Mouse (Mus musculus) stomach, embryonic 15.5 days (tissue): ENCODE data around the gene Gna14. TPM values are rescaled to one million over a fixed set of nuclear protein-coding genes. Genes with fewer than 3 reads are reported as not detected.

Experiments used
- ATAC-seq: fragments of 200-750 bp; cut with Nextera tagmentation; 2 replicates; pipeline ENCODE4 v1.8.0; 2017; ENCODE audit warnings: low read depth, moderate number of reproducible peaks, moderate TSS enrichment; ENCODE audit not compliant: insufficient read depth, low FRiP score
- H3K27ac ChIP-seq: fragments of 300-500 bp; sonication (generic); 2 replicates; pipeline ENCODE4 v1.5.1; 2015; ENCODE audit warnings: mild to moderate bottlenecking, inconsistent platforms
- H3K27me3 ChIP-seq: fragments of 300-500 bp; sonication (generic); replicated peaks from 2 replicates; pipeline ENCODE4 v1.6.1; 2015; ENCODE audit warnings: inconsistent platforms
- H3K36me3 ChIP-seq: fragments of 300-500 bp; sonication (generic); 2 replicates; pipeline ENCODE4 v1.6.1; 2015; ENCODE audit warnings: inconsistent platforms
- H3K4me1 ChIP-seq: fragments of 300-500 bp; sonication (generic); 2 replicates; pipeline ENCODE4 v1.6.1; 2015; ENCODE audit warnings: inconsistent platforms
- H3K4me2 ChIP-seq: fragments of 300-500 bp; sonication (generic); 2 replicates; pipeline ENCODE4 v1.6.1; 2015; ENCODE audit warnings: mild to moderate bottlenecking, inconsistent platforms
- H3K4me3 ChIP-seq: fragments of 300-500 bp; sonication (generic); replicated peaks from 2 replicates; pipeline ENCODE4 v1.5.1; 2015; ENCODE audit warnings: inconsistent platforms
- H3K9ac ChIP-seq: fragments of 300-500 bp; sonication (generic); 2 replicates; pipeline ENCODE4 v1.6.1; 2015; ENCODE audit warnings: inconsistent platforms
- H3K9me3 ChIP-seq: fragments of 300-500 bp; sonication (generic); 2 replicates; pipeline ENCODE4 v1.6.1; 2016; ENCODE audit warnings: inconsistent platforms
- WGBS: fragments of 180-500 bp; shearing (Covaris S2); methylation state at CpG from one replicate; pipeline ENCODE4 v1.1.7; 2015; 5-methylcytosine and 5-hydroxymethylcytosine counted together
- polyA plus RNA-seq: library from polyadenylated mRNA; unstranded; fragments of >200 nt; fragmentation: Nextera tagmentation; extraction: Ambion mirVana; gene quantifications from 2 replicates; pipeline ENCODE4 v1.2.1, GENCODE M21; 2015

Gna14 gene
- polyA plus RNA-seq, 1 experiment from 2014 or later: 14.3 TPM

DNA sequence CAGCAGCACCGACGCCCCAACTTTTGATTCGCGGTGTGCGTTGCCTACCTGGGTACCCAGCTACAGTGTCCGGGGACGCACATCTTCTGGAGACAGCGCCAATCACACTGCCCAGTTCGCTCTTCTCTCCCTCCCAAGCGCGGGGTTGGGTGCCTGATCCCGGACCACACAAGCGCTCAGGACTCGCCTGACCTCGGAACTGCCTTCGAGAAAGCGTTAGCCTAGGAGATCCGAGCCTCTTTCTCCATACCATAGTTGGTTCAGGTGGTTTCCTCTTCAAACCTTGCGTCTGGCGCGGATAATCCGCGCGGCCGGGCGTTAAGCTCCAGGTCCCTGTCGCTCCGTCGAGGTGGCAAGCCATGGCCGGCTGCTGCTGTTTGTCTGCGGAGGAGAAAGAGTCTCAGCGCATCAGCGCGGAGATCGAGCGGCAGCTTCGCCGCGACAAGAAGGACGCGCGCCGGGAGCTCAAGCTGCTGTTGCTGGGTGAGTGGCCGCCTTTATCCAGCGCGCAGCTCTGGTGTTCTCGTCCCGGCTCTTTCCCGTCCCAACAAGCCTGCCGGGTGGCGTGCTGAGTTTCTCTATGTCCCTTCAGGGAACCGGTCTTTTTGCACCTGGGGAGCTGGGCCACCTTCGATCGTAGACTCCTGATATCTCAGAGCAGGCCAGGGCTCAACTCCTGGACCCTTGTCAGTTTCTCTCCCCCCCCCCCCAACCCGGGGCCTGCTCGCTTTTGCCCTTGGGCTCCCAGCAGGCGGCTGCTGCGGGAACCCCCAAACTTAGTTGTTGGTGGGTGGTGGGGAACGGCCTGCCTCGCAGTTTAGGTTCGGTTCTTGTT, 990 bp downstream of the Gna14 start:
- peak overlapping the region; percentile 24; the same call in 1 of the 2 replicates for H3K9ac ChIP-seq
- peaks cover 26% of the 10 kb centered on the region for H3K4me1 ChIP-seq
- H3K27me3 ChIP-seq: no peaks in the 10 kb centered on the region
- no peak for ATAC-seq
- peak overlapping the region; percentile 91 for H3K4me2 ChIP-seq
- no peaks in the 10 kb centered on the region for H3K36me3 ChIP-seq
- H3K27ac ChIP-seq: peak overlapping the region; percentile 36; the same call in 1 of the 2 replicates
- WGBS: 5% methylated on average over 61 of the region's 61 CpGs
- no peaks in the 10 kb centered on the region for H3K9me3 ChIP-seq
- peak overlapping the region; percentile 52 for H3K4me3 ChIP-seq

DNA sequence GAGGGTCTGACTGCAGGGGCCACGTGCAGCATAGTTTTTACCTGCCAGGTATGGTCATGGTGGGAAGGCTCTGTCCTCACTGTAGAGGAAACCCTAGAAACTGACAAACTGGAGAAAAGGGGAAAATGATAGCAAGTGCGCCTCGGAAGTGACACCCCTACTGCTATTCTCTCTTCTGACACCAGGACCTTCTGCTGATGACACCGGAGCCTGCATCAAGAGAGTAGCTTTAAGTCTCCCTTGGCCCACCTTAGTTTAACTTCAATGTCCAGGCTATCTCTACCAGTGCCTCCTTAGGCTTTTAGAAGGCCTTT, 1.6 kb downstream of the Gna14 start:
- peak overlapping the region; percentile 52 for H3K4me3 ChIP-seq
- H3K9ac ChIP-seq: no peak overlapping the region; the same call in 1 of the 2 replicates
- 56% methylated on average over 4 of the region's 4 CpGs for WGBS
- H3K4me1 ChIP-seq: peaks cover 26% of the 10 kb centered on the region
- H3K9me3 ChIP-seq: no peaks in the 10 kb centered on the region
- H3K36me3 ChIP-seq: no peaks in the 10 kb centered on the region
- no peaks in the 10 kb centered on the region for H3K27me3 ChIP-seq
- peak overlapping the region; percentile 91 for H3K4me2 ChIP-seq
- peak overlapping the region; percentile 36; the same call in 1 of the 2 replicates for H3K27ac ChIP-seq
- ATAC-seq: no peak

DNA sequence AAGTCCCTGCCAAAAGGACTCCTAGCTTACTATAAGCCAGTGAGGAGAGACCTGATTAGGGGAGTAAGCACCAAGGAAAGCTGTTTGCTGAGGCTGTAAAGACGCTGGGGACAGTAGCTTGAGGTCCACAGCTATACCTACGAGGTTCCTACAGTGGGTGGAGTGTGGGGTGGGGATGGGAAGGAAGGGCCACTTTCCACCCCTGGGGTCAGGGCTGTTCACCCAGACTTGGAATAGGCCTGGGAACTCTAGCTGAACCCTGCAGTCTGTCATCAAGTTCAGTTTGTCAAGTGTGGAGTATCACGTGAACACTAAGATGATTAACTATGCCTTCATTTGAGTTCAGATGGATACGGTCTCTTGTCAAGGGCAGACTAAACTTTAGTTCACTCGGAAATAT, 2.3 kb downstream of the Gna14 start:
- Histone ChIP-seq H3K9ac (no peak overlapping the region), H3K27ac (peak overlapping the region; percentile 36), H3K4me1 (peaks cover 26% of the 10 kb centered on the region), H3K4me3 (peak overlapping the region; percentile 52), H3K4me2 (peak overlapping the region; percentile 91), H3K27me3 (no peaks in the 10 kb centered on the region), H3K9me3 (no peaks in the 10 kb centered on the region), H3K36me3 (no peaks in the 10 kb centered on the region)
- ATAC-seq: no peak
- WGBS: 39% methylated on average over 5 of the region's 5 CpGs

DNA sequence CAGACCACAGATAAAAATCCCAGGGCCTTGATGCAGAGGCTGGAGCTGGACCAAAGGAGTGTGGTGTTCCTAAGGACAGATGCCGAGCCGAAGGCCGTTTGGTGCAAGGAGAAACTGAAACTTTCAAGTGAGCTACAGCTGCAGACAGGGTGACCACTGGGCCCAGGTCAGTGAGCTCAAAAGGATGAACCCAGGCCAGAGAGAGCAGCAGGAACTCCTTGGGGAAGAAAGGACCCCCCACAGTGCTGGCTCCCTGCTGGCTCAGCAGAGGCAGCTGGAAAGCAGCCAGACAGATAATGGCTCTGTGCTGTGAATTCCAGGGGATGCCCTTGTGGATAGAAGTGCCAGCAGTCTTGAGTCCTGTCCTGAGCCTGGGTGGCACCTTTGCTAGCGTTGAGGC, 3.7 kb downstream of the Gna14 start:
- Histone ChIP-seq H3K4me1 (peaks cover 26% of the 10 kb centered on the region), H3K27ac (peak overlapping the region; percentile 33; the same call in 1 of the 2 replicates), H3K27me3 (no peaks in the 10 kb centered on the region), H3K9me3 (no peaks in the 10 kb centered on the region), H3K36me3 (no peaks in the 10 kb centered on the region), H3K9ac (no peak overlapping the region), H3K4me3 (no peak overlapping the region), H3K4me2 (peak overlapping the region; percentile 27)
- ATAC-seq: no peak
- 48% methylated on average over 4 of the region's 4 CpGs for WGBS

DNA sequence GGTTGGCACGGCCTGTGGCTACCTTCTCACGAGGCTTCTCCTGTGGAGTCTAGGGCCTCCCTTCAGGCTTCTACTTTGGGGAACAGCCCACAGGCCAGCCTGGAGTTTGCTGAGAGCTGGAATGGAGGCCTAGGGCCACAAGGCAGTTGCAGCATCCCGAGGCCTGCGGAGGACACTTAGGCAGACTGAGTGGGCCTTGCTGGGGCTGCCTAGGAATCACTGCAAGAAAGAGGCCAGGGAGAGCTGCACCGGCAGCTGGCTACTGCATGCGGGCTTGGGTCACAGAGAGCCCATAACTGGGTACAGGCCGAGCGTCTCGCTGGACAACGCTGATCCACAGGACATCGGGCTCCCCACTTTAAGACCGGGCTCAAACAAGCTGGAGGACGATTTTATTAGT, 4.3 kb downstream of the Gna14 start:
- Histone ChIP-seq H3K4me3 (no peak overlapping the region), H3K27me3 (no peaks in the 10 kb centered on the region), H3K36me3 (no peaks in the 10 kb centered on the region), H3K4me2 (peak overlapping the region; percentile 14; the same call in 1 of the 2 replicates), H3K27ac (peak overlapping the region; percentile 57), H3K4me1 (peaks cover 26% of the 10 kb centered on the region), H3K9ac (no peak overlapping the region), H3K9me3 (no peaks in the 10 kb centered on the region)
- WGBS: 65% methylated on average over 13 of the region's 13 CpGs
- no peak for ATAC-seq

DNA sequence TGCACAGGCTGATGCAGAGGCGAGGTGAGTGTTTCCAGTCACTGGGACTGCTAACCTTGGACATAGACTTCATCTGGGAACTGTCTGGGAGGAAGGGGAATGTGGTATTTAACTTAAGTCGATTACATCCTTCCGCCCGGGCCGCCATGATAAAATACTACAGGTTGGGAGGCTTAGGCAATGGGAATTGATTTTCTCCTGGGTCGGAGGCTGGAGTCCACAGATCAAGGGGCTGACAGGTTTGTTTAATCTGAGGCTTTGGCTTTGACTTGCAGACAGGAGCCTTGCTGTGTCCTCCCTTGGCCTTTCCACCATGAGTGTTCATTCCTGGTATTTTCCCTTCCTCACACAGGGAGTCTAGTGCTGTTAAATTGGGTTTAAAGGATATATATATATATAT, 5.8 kb downstream of the Gna14 start:
- Histone ChIP-seq H3K9me3 (no peaks in the 10 kb centered on the region), H3K4me2 (no peak overlapping the region), H3K4me1 (peaks cover 13% of the 10 kb centered on the region; the same call in 1 of the 2 replicates), H3K27me3 (no peaks in the 10 kb centered on the region), H3K9ac (no peak overlapping the region), H3K4me3 (no peak overlapping the region), H3K36me3 (no peaks in the 10 kb centered on the region), H3K27ac (no peak overlapping the region)
- WGBS: 66% methylated on average over 6 of the region's 6 CpGs
- no peak for ATAC-seq

DNA sequence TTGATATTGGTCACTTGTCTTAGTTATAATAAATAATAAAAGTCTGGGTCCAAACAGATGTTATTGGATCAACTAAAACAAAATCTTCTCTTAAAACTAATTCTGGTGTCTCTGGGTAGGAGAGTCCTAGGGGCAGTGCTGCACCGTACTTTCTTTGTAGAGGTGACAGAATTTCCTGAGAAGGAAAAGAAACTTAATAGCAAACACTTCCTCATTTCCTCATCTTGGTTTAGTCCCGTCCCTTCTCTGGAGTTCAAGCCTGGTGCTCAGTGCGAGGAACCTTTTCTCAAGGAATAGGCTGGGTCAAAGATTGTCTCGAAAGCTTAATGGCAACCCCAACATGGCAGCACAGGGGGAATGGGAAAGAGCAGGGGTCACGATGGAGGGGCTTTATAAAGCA, 7.8 kb downstream of the Gna14 start:
- ATAC-seq: no peak
- WGBS: 79% methylated on average over 5 of the region's 5 CpGs

DNA sequence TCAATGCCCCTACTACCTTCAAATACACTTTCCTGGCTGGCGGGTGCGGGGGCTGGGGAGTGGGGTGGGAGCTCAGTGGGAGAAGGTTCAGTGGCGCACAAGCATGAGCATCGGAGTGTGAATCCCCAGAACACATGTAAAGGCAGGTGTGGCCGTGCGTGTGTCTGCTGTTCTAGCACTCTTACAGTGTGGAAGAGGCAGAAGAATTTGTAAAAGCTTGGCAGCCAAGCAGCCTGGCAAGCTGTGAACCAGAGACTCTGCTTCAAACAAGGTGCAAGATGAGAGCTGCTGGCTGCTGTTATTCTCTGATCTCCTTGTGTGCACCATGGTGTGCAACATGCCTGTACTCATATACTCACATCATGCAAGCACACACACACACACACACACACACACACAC, 11.1 kb downstream of the Gna14 start:
- Histone ChIP-seq H3K4me1 (0 out of 2 replicates have a peak, but pooled peaks cover 8% of the 10 kb centered on the region), H3K4me3 (no peak overlapping the region), H3K36me3 (no peaks in the 10 kb centered on the region), H3K27ac (no peak overlapping the region), H3K9me3 (no peaks in the 10 kb centered on the region), H3K27me3 (no peaks in the 10 kb centered on the region), H3K9ac (no peak overlapping the region), H3K4me2 (no peak overlapping the region)
- no peak for ATAC-seq
- WGBS: 87% methylated on average over 6 of the region's 6 CpGs

More for the DNA sequence above, 7.8 kb downstream of the Gna14 start:
- Histone ChIP-seq H3K27me3 (no peaks in the 10 kb centered on the region), H3K36me3 (no peaks in the 10 kb centered on the region), H3K4me1 (peaks cover 18% of the 10 kb centered on the region; the same call in 1 of the 2 replicates), H3K4me2 (no peak overlapping the region), H3K9me3 (no peaks in the 10 kb centered on the region), H3K9ac (no peak overlapping the region), H3K27ac (no peak overlapping the region), H3K4me3 (no peak overlapping the region)

DNA sequence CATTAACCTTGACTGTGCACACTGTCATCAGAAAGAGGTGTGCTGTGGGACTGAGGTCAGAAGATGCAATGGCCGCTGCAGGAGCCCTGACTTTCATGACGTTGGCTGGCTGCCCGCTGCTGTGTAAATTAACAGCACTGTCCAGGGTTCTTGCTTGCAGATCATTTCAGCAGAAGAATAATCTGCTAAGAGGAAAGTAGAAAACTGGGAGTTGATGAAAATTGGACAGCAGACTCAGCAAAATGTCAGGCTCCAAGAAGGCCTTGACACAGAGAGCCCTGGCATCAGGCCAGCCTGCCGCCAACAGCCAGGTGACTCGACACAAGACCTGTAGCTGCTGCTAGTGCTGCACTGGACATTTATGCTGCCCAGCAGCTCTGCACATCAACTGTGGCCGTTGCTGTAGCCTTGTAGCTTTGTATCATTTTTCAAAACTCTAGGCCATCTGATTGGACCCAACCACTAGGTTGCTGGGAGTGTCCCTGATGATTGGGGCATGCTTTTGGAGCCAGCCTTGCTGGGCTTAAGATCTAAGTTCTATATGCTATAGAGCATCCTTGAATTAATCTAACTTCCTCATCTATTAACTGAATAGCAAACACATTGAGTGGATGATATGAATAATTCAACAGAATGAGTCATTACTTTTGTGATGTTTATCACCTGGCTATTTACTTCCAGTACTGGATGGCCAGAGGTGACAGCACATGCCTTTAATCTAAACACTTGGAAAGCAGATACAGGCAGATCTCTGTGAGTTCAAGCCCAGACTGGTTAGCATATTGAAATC, 12.5 kb downstream of the Gna14 start:
- WGBS: 45% methylated on average over 6 of the region's 6 CpGs
- Histone ChIP-seq H3K4me1 (0 out of 2 replicates have a peak, but pooled peaks cover 8% of the 10 kb centered on the region), H3K27me3 (no peaks in the 10 kb centered on the region), H3K4me2 (no peak overlapping the region), H3K27ac (no peak overlapping the region), H3K9me3 (no peaks in the 10 kb centered on the region), H3K4me3 (no peak overlapping the region), H3K36me3 (no peaks in the 10 kb centered on the region), H3K9ac (no peak overlapping the region)
- no peak for ATAC-seq

DNA sequence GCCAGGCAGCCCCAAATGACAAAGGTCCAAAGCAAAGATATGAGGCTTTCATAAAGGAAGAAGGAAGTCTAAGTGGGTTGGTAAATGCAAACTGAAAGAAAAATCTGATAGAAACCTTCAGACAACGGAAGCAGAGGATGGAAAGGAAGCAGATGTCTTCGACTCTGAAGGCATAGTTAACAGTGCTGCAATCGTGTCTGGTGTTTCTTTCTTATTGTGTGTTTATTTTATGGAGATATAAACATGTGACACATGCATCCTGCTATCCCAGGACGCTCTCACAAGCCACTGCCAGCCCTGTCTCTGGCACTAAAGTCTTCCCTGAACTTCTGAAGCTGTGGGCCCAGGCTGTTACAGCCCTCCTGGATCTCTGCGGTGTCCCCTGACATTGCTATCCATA, 13.2 kb downstream of the Gna14 start:
- H3K4me1 ChIP-seq: 0 out of 2 replicates have a peak, but pooled peaks cover 8% of the 10 kb centered on the region
- H3K9me3 ChIP-seq: no peaks in the 10 kb centered on the region
- no peak overlapping the region for H3K27ac ChIP-seq
- no peaks in the 10 kb centered on the region for H3K36me3 ChIP-seq
- ATAC-seq: no peak
- no peak overlapping the region for H3K9ac ChIP-seq
- no peak overlapping the region for H3K4me3 ChIP-seq
- H3K27me3 ChIP-seq: no peaks in the 10 kb centered on the region
- 49% methylated on average over 5 of the region's 5 CpGs for WGBS
- H3K4me2 ChIP-seq: no peak overlapping the region

DNA sequence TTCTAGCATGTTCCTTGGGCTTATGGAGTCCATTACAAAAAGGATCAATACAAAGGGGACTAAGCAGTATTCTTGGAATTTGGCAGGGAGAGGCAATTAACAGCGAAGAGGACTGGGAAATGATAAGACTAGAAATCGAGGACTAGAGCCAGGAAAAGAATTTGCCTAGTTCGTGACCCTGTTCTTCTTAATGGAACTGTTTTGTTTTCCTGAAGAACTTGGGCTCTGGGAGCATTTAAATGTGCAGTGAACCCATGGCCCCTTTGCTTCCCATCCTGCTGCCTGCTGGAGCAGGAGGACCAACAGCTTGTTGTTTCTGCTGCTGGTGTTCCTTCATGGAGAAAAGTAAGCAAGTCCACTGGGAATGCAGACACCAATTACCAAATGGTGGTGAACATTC, 15.3 kb downstream of the Gna14 start:
- no peak for ATAC-seq
- no peak overlapping the region for H3K27ac ChIP-seq
- 35% methylated on average over 3 of the region's 3 CpGs for WGBS
- H3K4me1 ChIP-seq: 0 out of 2 replicates have a peak, but pooled peaks cover 8% of the 10 kb centered on the region
- no peaks in the 10 kb centered on the region for H3K27me3 ChIP-seq
- no peaks in the 10 kb centered on the region for H3K9me3 ChIP-seq
- no peaks in the 10 kb centered on the region for H3K36me3 ChIP-seq
- no peak overlapping the region for H3K4me2 ChIP-seq
- no peak overlapping the region for H3K9ac ChIP-seq
- H3K4me3 ChIP-seq: no peak overlapping the region

DNA sequence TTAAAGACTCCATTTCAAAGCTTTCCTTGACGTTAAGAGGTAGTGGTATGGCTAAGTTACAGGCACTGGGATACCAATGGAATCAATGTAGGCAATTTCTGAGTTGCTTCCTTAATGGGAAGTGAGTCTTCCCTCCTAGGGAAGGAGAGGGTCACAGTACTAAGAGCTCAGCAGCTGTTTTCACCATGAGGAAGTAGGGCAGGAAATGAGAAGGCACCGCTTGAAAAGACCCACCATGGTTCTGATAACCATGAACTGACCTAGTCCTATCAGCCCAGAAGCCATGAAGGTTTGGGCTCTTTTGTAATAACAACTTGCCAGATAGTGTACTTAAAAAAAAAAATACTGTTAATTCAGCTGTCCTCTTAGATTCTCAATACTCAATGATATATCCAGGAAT, 20.6 kb downstream of the Gna14 start:
- Histone ChIP-seq H3K4me2 (no peak overlapping the region), H3K4me3 (no peak overlapping the region), H3K4me1 (no peaks in the 10 kb centered on the region), H3K27ac (no peak overlapping the region), H3K9me3 (no peaks in the 10 kb centered on the region), H3K36me3 (no peaks in the 10 kb centered on the region), H3K27me3 (no peaks in the 10 kb centered on the region), H3K9ac (no peak overlapping the region)
- 62% methylated on average over 2 of the region's 2 CpGs for WGBS
- ATAC-seq: no peak
